Mouse (Mus musculus) heart, embryonic 16.5 days (tissue): ENCODE measurements around the gene Adgrb3. TPM values are rescaled to one million over a fixed set of nuclear protein-coding genes. Genes with fewer than 3 reads are reported as not detected.

Experiments
- ATAC-seq: fragments of 200-750 bp; cut with Nextera tagmentation; replicated peaks from 2 replicates; pipeline ENCODE4 v1.8.0; 2017; ENCODE audit warnings: moderate number of reproducible peaks; ENCODE audit not compliant: insufficient read depth, low FRiP score; ENCODE audit errors: extremely low read depth
- H3K27ac ChIP-seq: fragments of 300-500 bp; sonication (generic); 2 replicates; pipeline ENCODE4 v1.5.1; 2014; ENCODE audit warnings: mild to moderate bottlenecking, low read length, control low read depth, moderate library complexity
- H3K27me3 ChIP-seq: fragments of 300-500 bp; sonication (generic); 2 replicates; pipeline ENCODE4 v1.6.1; 2014; ENCODE audit warnings: low read length, mixed read lengths; ENCODE audit not compliant: control insufficient read depth, insufficient read depth
- H3K36me3 ChIP-seq: fragments of 300-500 bp; sonication (generic); 2 replicates; pipeline ENCODE4 v1.6.1; 2014; ENCODE audit not compliant: control insufficient read depth, insufficient read depth
- H3K4me1 ChIP-seq: fragments of 300-500 bp; sonication (generic); 2 replicates; pipeline ENCODE4 v1.6.1; 2014; ENCODE audit warnings: low read length, mixed read lengths; ENCODE audit not compliant: control insufficient read depth, insufficient read depth
- H3K4me2 ChIP-seq: fragments of 300-500 bp; sonication (generic); 2 replicates; pipeline ENCODE4 v1.6.1; 2014; ENCODE audit warnings: low read depth, mild to moderate bottlenecking, control low read depth, low read length
- H3K4me3 ChIP-seq: fragments of 300-500 bp; sonication (generic); 2 replicates; pipeline ENCODE4 v1.5.1; 2014; ENCODE audit warnings: mild to moderate bottlenecking, control low read depth, low read length
- H3K9ac ChIP-seq: fragments of 300-500 bp; sonication (generic); 2 replicates; pipeline ENCODE4 v1.6.1; 2014; ENCODE audit warnings: low read length, control low read depth
- H3K9me3 ChIP-seq: fragments of 300-500 bp; sonication (generic); replicated peaks from 2 replicates; pipeline ENCODE4 v1.6.1; 2016; ENCODE audit warnings: low read length; ENCODE audit not compliant: control insufficient read depth
- WGBS: fragments of 180-500 bp; shearing (Covaris S2); extraction: QIAGEN DNeasy Blood & Tissue Kit; methylation state at CpG from one replicate; pipeline ENCODE4 v1.1.7; 2014; 5-methylcytosine and 5-hydroxymethylcytosine counted together
- polyA plus RNA-seq: library from polyadenylated mRNA; unstranded; fragments of >200 nt; fragmentation: Nextera tagmentation; extraction: Ambion mirVana; gene quantifications from 2 replicates; pipeline ENCODE4 v1.2.1, GENCODE M21; 2015

Adgrb3 gene
- polyA plus RNA-seq, 1 experiment from 2014 or later, result 0.33 TPM

DNA sequence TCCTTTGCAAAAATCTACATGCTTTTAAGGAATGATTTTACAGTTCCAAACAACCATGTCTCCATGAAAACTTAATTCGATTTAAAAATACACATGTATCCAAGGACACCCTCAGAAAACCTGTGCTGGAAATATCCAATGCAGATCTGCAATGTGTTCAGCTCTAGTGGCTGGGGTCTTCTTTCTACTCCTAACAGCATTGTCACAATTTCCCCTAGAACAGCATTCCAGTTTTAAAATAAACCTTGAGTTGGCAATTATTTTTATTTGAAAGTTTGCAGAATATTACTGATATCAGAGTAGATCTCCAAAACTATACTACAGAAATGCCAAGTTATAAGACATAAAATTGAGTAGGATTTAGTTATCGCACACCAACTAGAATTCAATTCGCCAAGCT, 601.6 kb downstream of the Adgrb3 start:
- Histone ChIP-seq H3K27ac (no peak overlapping the region), H3K9me3 (no peaks in the 10 kb centered on the region), H3K4me3 (no peak overlapping the region), H3K4me2 (no peak overlapping the region), H3K4me1 (no peaks in the 10 kb centered on the region), H3K36me3 (no peaks in the 10 kb centered on the region), H3K27me3 (no peaks in the 10 kb centered on the region), H3K9ac (no peak overlapping the region)
- ATAC-seq, result no peak
- 45% methylated on average over 3 of the region's 3 CpGs for WGBS

DNA sequence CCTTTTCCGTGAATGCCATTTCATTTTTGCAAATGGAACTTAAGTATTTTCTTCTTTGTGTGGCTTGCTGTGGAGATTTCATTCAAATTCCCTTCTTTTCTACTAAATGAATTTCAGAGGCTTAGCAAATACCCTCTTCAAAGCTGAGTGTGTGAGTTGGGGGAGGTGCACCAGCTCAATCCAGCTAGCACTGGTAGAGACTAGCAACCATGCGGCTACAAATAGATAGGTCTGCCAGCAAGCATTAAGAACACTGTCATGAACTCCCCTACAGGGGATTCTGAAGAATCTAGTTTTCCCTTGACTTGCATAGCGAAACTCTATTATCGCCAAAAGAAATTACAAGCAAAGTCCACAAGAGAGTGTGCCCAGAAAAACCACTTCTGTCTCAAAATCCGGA, 624.9 kb downstream of the Adgrb3 start:
- ATAC-seq, result no peak
- Histone ChIP-seq H3K27ac (no peak overlapping the region), H3K4me1 (no peaks in the 10 kb centered on the region), H3K4me3 (no peak overlapping the region), H3K9ac (no peak overlapping the region), H3K9me3 (0 out of 2 replicates have a peak, but pooled peaks cover 2% of the 10 kb centered on the region), H3K36me3 (no peaks in the 10 kb centered on the region), H3K4me2 (no peak overlapping the region), H3K27me3 (no peaks in the 10 kb centered on the region)
- 44% methylated on average over 5 of the region's 5 CpGs for whole genome bisulfite sequencing

GRCm38 (mm10) chr1:25199392-25199791, 630.1 kb downstream of the Adgrb3 start:
- ATAC-seq, result no peak
- no peaks in the 10 kb centered on the region for H3K9me3 ChIP-seq
- H3K9ac ChIP-seq, result no peak overlapping the region

DNA sequence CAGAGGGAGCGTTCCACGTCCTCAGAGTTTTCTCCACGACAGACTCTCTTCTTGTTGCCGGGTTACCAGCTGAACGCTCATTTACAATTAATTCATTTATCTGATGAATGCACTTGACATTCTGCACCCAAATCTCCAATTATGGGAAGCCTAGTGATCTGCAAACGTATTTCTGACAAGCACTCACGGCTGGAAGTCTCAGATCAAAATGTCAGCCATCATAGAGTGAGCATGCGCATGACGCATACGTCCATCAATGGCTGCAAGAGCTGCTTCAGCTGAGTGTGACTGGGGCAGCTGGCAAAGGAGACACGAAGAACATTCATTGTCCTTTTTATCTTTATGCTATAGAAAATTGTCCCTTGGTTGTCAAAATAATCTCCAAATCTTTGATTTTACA, 637.5 kb downstream of the Adgrb3 start:
- no peaks in the 10 kb centered on the region for H3K27me3 ChIP-seq
- ATAC-seq, result no peak
- H3K4me2 ChIP-seq, result no peak overlapping the region
- H3K4me3 ChIP-seq, result no peak overlapping the region
- H3K9me3 ChIP-seq, result no peaks in the 10 kb centered on the region
- WGBS, result 78% methylated on average over 11 of the region's 11 CpGs
- H3K27ac ChIP-seq, result no peak overlapping the region
- H3K9ac ChIP-seq, result no peak overlapping the region
- no peaks in the 10 kb centered on the region for H3K4me1 ChIP-seq
- no peaks in the 10 kb centered on the region for H3K36me3 ChIP-seq

More at GRCm38 (mm10) chr1:25199392-25199791, 630.1 kb downstream of the Adgrb3 start:
- H3K36me3 ChIP-seq, result no peaks in the 10 kb centered on the region
- no peaks in the 10 kb centered on the region for H3K4me1 ChIP-seq
- no peak overlapping the region for H3K4me3 ChIP-seq
- no peak overlapping the region for H3K4me2 ChIP-seq
- H3K27ac ChIP-seq, result no peak overlapping the region
- H3K27me3 ChIP-seq, result no peaks in the 10 kb centered on the region

GRCm38 (mm10) chr1:25189261-25189660, 640.2 kb downstream of the Adgrb3 start:
- WGBS, result 43% methylated on average over 9 of the region's 9 CpGs
- H3K9me3 ChIP-seq, result no peaks in the 10 kb centered on the region
- no peak overlapping the region for H3K4me3 ChIP-seq
- H3K4me1 ChIP-seq, result no peaks in the 10 kb centered on the region
- H3K9ac ChIP-seq, result no peak overlapping the region
- no peak for ATAC-seq
- no peaks in the 10 kb centered on the region for H3K36me3 ChIP-seq
- H3K27me3 ChIP-seq, result no peaks in the 10 kb centered on the region
- H3K4me2 ChIP-seq, result no peak overlapping the region
- no peak overlapping the region for H3K27ac ChIP-seq

GRCm38 (mm10) chr1:25185909-25186308, 643.6 kb downstream of the Adgrb3 start:
- ATAC-seq, result no peak
- Histone ChIP-seq H3K36me3 (no peaks in the 10 kb centered on the region), H3K4me3 (no peak overlapping the region), H3K9ac (no peak overlapping the region), H3K27ac (no peak overlapping the region), H3K4me2 (no peak overlapping the region), H3K4me1 (no peaks in the 10 kb centered on the region), H3K9me3 (no peaks in the 10 kb centered on the region), H3K27me3 (no peaks in the 10 kb centered on the region)
- 92% methylated on average over 2 of the region's 2 CpGs for WGBS

DNA sequence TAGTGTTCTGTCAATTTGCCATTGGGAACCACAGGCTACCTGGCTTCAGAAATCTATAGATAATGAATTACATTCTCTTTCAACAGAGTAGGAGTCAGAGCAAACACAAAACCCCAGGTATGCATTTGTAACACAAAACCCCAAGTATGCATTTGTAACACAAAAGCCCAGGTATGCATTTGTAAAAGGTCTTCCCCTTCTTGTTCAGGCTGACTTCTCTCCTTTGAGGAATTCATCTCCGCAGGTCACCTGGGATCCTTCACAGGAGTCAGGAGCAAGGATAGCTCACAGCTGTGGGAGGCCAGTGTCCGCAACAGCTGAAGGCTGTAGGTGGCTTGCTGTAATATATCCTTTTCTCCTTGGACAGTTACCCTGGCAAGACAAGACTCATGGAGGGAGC, 647.6 kb downstream of the Adgrb3 start:
- H3K4me3 ChIP-seq, result no peak overlapping the region
- no peaks in the 10 kb centered on the region for H3K36me3 ChIP-seq
- no peak overlapping the region for H3K27ac ChIP-seq
- no peaks in the 10 kb centered on the region for H3K27me3 ChIP-seq
- no peaks in the 10 kb centered on the region for H3K9me3 ChIP-seq
- no peak for ATAC-seq
- no peak overlapping the region for H3K4me2 ChIP-seq
- no peaks in the 10 kb centered on the region for H3K4me1 ChIP-seq
- 59% methylated on average over 2 of the region's 2 CpGs for WGBS
- no peak overlapping the region for H3K9ac ChIP-seq

DNA sequence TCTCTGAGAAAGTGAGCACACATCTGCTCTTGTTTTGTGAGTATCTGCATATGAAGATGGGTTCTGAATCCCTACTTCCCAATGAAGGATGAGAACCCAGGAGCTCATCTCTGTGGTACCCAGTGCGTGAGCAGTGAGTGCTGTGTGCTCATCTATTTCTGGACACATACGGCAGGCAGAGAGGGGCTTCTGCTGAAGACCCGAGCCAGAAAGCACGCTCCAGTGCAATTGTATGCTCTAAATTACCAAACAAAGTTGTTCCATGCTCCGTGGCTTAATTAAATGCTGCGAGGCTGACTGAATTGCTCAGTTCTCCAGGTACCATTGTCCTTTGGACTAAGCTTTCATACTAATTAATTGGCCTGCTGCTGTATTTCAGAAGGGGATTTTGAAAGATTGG, 648.9 kb downstream of the Adgrb3 start:
- H3K9me3 ChIP-seq, result no peaks in the 10 kb centered on the region
- H3K4me3 ChIP-seq, result no peak overlapping the region
- H3K27me3 ChIP-seq, result no peaks in the 10 kb centered on the region
- 67% methylated on average over 6 of the region's 6 CpGs for WGBS
- no peak overlapping the region for H3K27ac ChIP-seq
- no peaks in the 10 kb centered on the region for H3K4me1 ChIP-seq
- H3K4me2 ChIP-seq, result no peak overlapping the region
- H3K9ac ChIP-seq, result no peak overlapping the region
- no peak for ATAC-seq
- no peaks in the 10 kb centered on the region for H3K36me3 ChIP-seq

- Histone ChIP-seq H3K4me2 (no peak overlapping the region), H3K27me3 (no peaks in the 10 kb centered on the region), H3K4me3 (no peak overlapping the region), H3K36me3 (no peaks in the 10 kb centered on the region), H3K9me3 (no peaks in the 10 kb centered on the region), H3K27ac (no peak overlapping the region), H3K4me1 (no peaks in the 10 kb centered on the region), H3K9ac (no peak overlapping the region)
- WGBS, result 62% methylated on average over 9 of the region's 9 CpGs
- no peak for ATAC-seq
Observed at GRCm38 (mm10) chr1:25179860-25180582, 649.5 kb downstream of the Adgrb3 start.
